Mouse (Mus musculus): ENCODE results near the gene Sirt4.
A peak's percentile ranks its signal among the peaks of the same experiment; 100 is the strongest.
"Not testable (repeated sequence)": the region's sequence is repeated elsewhere in the genome, so short reads cannot be mapped to it uniquely, and the experiment has no call there.

The Sirt4 gene

DNA sequence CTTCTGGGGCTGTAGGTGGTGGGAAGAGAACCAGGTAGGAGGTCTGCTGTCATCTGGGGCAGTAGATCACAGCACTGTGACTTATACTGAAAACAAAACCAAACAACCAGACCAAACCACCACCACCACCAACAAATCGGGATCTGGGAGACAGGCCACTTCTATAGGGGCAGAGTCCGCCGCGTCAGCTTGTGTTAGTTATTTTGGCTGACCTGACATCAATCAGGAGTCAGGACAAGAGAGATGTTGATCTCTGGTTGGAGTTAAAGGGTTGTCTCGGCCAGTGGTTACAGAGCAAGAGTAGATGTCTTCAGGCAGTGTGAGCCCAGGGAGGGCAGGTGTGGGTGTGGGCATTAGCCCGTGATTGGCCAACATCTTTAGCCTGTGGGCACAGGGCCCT lies 29.8 kb upstream of the Sirt4 start:
- DNase-seq = no peak

- DNase-seq = no peak
Observed at GRCm38 (mm10) chr5:115513721-115514120, 29.2 kb upstream of the Sirt4 start.

DNA sequence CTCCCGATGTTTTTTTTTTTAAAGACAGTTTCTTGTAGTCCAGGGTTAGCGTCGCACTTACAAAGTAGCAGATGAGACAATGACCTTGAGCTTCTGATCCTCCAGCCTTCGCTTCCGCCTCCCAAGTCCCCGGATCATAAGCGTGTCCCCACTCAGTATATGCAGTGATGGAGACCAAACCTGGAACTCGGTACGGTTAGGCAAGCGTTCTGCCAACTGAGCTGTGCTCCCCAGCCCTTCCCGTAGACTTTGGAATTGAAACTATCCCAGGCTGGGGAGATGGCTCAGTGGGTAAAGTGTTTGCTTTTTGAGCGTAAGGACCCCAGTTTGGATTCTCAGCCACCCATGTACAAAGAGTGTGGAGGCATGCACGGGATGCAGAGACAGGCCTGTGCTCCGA lies 28.7 kb upstream of the Sirt4 start:
- DNase-seq = no peak

GRCm38 (mm10) chr5:115512375-115512774 lies 27.9 kb upstream of the Sirt4 start:
- no peak for DNase-seq

DNA sequence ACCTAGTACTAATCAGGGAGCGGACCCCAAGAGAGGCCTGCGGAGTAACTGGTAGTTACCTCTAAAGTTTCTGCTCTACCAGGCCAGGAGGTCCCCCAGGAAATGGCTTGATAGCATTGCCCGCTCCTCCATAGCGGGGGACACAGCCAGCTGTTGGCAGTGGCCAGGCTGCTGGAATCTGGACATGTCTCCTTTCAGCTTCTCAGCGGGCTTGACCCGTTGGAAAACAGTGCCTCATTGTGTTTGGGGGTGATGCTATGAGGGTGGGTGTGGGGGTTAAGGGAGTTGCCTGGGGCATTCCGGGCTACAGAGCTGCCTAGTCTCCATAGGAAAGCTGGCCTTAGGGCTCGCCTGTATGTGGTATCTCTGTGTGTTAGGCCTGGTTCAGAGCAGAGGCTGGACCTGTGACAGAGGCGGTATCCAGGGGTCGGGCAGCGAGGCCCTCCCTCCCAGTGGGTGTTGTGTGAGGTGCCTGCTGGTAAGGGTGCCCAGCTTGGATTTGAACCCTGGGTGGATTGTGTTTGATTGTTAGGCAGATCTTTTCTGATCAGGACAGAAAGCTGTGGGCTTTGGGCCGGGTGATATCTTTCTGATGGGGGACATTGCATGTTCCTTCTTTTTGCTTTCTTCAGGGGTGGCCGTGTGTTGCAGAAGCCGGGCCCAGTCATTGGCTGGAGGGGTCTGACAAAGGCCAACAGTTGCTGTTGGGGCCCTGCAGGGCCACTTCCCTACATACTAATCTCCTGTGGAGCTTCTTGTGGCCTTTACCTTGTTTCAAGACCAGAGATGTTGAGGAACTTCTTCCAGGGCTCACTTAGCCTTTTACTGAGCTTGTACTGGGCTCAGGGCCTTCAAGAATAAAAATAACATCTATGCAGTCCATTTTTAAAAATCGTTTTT lies 25.5 kb upstream of the Sirt4 start:
- DNase-seq = no peak

GRCm38 (mm10) chr5:115509321-115509761 lies 24.8 kb upstream of the Sirt4 start:
- no peak for DNase-seq

GRCm38 (mm10) chr5:115508859-115509147 lies 24.3 kb upstream of the Sirt4 start:
- no peak for DNase-seq

GRCm38 (mm10) chr5:115507981-115508858 lies 23.7 kb upstream of the Sirt4 start:
- DNase-seq = no peak

- no peak for DNase-seq
Observed at GRCm38 (mm10) chr5:115507267-115507980, 22.9 kb upstream of the Sirt4 start.

- peak; percentile 91 for DNase-seq
Observed at GRCm38 (mm10) chr5:115506454-115507201, 22.1 kb upstream of the Sirt4 start, which contains the start of gene Pxn. Gene Pxn, plus strand, starts transcription at chr5:115506676.

- not testable (repeated sequence) for DNase-seq
Observed at GRCm38 (mm10) chr5:115505617-115506016, 21.1 kb upstream of the Sirt4 start.

DNA sequence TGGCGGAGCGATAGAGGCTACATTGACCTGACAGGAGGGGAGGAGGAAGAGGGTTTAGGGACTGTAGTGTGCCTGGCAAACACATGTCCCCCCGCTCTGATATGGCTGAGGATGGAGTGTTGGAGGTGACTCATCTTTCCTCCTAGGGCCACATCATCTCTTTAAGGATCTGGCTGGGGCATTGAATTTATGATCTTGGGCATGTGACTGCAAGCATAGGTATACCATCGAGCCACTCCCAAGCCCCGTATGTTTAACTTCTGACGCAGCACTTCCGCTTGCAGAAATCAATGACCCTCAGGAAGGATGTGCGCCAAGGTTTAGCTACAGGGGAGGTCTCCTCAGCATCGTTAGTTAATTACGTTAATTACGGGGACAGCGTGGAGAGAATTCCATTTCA lies 18.5 kb upstream of the Sirt4 start:
- no peak for DNase-seq

- DNase-seq = no peak
Observed at GRCm38 (mm10) chr5:115500383-115500935, 15.9 kb upstream of the Sirt4 start.

- no peak for DNase-seq
Observed at GRCm38 (mm10) chr5:115498307-115499240, 14.0 kb upstream of the Sirt4 start.

GRCm38 (mm10) chr5:115497033-115497432 lies 12.5 kb upstream of the Sirt4 start:
- DNase-seq = no peak

GRCm38 (mm10) chr5:115495618-115496017 lies 11.1 kb upstream of the Sirt4 start:
- not testable (repeated sequence) for DNase-seq

DNA sequence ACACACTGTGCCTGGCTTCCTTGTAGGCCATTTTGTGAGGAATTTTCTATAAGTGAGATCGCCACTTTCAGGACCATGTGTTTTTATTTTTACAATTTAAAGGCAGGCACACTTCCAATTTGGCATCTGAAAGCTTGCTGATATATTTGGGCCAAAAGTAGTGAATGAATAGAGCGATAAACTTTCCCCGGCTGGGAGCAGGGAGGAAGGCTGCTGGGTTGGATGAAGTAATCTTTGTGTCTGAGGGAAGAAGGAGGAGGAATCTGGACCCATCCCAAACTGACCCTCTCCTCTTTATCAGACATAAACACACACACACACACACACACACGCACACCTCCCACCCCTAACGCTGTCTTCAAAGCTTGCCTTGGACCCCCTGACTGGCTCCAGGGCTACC lies 8.9 kb upstream of the Sirt4 start:
- no peak for DNase-seq

DNA sequence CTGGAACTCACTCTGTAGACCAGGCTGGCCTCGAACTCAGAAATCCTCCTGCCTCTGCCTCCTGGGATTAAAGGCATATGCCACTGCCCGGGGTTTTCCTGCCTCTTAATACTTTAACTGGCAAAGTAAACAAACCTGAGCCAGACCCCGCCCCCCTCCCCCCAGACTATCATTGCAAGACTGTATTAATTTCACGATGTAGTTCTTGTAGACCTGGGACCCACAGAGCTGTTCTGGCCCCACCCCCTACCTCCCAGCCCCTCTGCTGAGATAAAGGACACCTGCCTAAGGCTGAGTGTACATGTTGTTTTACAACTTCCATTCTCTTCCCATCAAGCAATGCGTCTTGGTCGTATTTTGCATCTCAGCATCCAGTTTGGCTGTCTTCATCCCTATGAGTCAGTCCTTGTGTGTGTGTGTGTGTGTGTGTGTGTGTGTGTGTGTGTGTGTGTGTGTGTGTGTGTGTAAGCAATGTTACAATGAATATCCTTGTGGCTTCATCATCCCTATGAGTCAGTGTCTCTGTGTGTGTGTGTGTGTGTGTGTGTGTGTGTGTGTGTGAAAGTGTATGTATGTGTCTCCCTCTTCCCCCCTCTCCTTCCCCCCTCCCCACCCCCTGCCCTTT lies 8.3 kb upstream of the Sirt4 start:
- DNase-seq = no peak

DNA sequence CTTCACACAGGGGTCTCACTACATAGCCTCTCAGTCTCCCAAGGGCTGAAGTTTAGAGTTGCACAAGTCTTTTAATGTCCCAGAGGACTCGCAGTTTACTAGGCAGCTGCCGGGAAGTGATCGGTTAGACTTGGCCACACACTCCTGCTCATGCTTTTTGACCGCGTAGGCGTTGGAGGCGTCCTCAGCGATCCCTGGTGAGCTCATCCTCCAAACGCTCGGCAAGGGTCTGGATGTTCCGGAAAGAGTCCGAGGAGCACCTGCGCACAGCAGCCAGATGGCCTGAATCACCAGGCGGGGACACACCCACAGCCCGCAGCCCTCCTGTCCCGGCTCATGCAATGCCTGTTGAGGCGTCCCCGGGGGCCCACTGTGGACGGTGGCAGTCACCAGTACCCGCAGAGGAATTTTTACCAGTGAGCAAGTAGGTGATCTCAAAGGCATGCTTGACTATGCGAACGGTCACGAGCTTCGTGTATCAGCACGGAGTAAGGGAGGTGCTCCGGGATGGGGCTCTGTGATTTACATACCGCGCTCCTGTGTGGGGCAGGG lies 7.3 kb upstream of the Sirt4 start:
- DNase-seq = no peak

- no peak for DNase-seq
Observed at GRCm38 (mm10) chr5:115491076-115491475, 6.6 kb upstream of the Sirt4 start.

Data from right cerebral cortex, postnatal 14 days (tissue).